Mouse (Mus musculus) G1E-ER4 (cell line): ENCODE results near the gene Rubcnl. TPM values are rescaled to one million over a fixed set of nuclear protein-coding genes. Genes with fewer than 3 reads are reported as not detected.

Source experiments
- GATA1 ChIP-seq: IDR thresholded peaks from one replicate; pipeline ENCODE4 v1.8.0; 2012; ENCODE audit warnings: low read length, inconsistent platforms
- polyA plus RNA-seq: library from polyadenylated mRNA; stranded (reverse); fragments of >175 nt; gene quantifications from 2 replicates; pipeline ENCODE4 v1.2.3, GENCODE M21; 2012

Rubcnl gene
- polyA plus RNA-seq: not detected in 2 replicates

DNA sequence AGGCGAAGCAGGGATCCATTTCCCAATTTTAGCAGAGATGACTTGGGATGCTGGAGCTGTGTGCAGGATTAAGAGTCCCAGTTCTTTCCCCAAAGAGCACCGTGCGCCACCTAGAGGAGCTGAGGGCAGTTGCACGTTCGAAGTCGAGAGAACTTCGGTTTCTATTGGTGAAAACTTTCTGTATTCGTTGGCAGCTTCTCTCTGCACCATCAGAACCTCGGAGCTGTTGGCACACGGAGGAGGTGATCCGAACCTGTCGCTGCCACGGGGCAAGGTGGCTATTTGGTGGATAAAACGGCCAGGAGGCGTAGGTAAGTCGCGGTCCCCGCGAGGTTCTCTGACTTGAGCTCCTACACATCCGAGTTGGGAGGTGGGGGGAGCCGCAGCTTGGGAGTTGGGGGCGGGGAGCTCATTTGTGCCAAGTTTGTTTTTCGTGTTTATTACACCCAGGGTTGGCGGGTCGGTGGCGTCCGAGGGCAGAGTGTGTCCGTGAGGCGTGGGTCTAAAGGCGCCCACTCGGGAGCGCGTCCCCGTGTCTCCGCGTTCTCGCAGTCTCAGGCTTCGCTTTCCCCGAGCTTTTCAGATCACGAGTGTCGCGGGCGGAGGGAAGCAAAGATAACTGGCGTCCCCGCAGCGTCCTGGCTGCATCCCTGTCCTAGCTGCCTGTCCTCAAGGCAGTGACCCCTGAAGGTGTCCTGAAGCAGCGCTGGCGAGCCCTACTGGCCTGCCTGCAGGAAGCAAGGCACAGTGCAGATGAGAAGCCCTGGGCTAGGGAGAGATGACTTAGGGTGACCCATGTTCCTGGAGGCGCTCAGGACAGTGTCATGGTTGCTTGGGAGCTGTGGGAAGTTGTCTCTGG, at the start of gene Rubcnl:
Gene Rubcnl, plus strand, starts transcription at position 172 of the 859 bp plus-strand sequence.
- no peak for TF ChIP-seq GATA1

GRCm38 (mm10) chr14:74972216-74972615, 43.6 kb upstream of the Rubcnl start:
- no peak for TF ChIP-seq GATA1

- TF ChIP-seq GATA1: no peak
Measured at GRCm38 (mm10) chr14:74972687-74973086, 43.1 kb upstream of the Rubcnl start.

DNA sequence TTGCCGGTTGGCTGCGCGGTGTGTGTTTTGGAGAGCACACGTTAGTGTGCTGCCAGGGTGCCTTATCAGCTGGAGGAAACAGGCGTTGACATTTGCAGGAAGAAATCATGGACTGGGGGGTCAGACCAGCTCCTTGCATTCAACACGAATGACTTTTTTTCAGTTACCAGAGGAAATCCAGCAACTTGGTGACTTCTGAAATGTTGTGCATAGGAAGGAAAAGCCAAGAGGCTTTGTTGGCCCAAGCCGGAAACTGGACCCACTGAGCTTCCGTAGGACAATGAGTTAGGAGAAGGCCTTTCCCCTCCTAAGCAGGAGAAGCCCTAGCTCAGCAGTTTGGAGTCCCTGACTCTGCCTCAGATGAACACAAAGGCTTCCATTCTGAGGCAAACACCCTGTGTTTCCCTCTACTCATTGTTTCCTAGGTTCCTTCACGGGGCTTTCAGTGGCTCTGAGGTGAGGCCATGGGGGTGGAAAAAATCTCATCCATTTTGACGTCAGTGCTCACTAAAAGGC, 41.6 kb upstream of the Rubcnl start:
- TF ChIP-seq GATA1: no peak

DNA sequence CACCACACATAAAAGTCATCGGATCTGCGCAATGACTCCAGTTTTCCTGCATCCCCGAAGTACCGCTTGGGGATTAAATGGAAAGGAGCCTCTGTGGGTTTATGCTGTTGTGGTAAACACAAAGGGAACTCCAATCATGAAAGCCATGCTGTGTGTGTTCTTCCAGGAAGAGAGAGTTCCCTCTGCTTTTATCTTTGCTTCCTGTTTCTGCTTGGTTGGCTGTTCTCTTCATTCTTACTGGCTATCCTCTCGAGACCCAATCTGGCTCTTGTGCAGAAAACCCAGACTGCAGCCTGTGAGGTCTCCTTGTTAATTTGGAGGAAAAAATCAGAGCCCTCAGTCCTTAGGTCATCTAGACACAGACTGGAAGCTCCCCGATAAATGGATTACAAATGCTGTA, 38.9 kb upstream of the Rubcnl start:
- no peak for TF ChIP-seq GATA1

DNA sequence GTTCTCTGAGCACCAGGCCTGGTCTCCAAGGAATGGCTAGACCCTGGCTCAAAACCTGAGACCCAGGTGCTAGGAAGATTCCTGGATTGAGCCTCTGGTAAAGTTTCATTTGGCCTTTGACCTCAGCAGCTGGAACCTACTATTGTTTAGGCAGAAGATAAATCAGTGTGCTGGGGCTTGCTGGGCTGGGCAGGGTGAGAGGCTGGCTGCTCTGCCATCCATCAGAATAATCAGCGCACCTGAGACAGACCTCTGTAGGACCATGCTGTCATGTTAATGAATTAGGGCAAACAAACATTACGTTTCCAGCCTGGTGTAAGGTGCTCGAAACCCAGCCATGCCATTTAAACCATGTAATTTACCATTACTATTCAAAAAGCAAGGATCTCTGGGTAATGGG, 34.8 kb upstream of the Rubcnl start:
- no peak for TF ChIP-seq GATA1

- no peak for TF ChIP-seq GATA1
Measured at GRCm38 (mm10) chr14:74983079-74983478, 32.7 kb upstream of the Rubcnl start.

- no peak for TF ChIP-seq GATA1
Measured at GRCm38 (mm10) chr14:74984817-74985391, 30.9 kb upstream of the Rubcnl start.

GRCm38 (mm10) chr14:74985658-74986057, 30.2 kb upstream of the Rubcnl start:
- TF ChIP-seq GATA1: no peak

DNA sequence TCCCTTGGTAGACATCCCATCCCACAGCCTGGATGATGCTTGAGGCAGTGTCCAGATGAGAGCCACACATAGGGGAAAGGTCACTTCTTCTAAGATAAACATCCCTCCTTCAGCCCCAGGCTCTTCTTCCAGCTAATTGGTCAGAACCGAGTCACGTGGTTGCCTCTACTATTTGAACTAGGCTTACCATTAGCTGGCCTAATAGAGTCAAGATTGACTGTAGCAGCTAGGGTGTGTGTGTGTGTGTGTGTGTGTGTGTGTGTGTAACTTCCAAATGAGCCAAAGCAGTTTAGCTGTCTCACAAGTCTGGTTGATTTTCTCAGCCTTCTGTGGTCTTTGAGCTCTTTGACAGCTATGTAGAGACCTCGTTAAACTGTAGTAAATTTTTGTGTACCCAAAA, 29.3 kb upstream of the Rubcnl start:
- no peak for TF ChIP-seq GATA1

- no peak for TF ChIP-seq GATA1
Measured at GRCm38 (mm10) chr14:74989322-74989721, 26.5 kb upstream of the Rubcnl start.

DNA sequence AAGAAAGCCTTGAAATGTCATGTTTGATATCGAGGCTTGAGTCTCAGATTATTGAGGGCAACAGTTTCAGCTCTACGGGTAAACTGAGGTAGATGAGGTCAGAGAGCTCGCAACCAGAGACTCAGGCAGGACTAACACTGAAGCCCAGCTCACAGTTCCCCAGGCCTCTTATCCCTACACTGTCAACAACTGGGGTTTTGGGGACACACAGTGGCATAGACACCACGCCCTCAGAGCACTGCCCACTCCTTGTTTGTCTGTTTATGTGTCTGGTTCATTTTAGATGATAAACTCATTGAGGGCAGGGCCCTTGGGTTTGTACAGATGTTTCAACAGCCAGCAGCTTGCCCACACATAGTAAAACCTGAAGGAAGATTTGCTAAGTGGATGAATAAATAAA, 25.9 kb upstream of the Rubcnl start:
- no peak for TF ChIP-seq GATA1

DNA sequence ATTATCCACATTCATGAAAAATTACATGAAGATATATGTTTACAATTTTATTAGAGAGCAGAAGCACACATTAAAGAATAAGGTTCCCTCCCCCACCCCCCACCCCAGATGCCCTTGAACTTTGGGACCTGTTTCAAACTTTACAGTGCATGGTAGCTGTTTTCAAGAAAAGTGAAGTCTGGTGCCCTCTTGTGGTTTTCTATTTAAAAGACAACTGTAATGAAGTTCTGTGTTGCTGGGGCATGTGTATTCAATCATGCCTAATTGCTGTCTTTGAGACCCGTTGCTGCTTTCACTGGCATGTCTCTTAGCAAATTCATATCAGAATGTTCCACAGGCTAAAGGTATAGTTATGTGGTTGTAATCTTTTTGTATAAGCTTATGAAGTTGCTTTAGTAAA, 25.3 kb upstream of the Rubcnl start:
- TF ChIP-seq GATA1: no peak

DNA sequence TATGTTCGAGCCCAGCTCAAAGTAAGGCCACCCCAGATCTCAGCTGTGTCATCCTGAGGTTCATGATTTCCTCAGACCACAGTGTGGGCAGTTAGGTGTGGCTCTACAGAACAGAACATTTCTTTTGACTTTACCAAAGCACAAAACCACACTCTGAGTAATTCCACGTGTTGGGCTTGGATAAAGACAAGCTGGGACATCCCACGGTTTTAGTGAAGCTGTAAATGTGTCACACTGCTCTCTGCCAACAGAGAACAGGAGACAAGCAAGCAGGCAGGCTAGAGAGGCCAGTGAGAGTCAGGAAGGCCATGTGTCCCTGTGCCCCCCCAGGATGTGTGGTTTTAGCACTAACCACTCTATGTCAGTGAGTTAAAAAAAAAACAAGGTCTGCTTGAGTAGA, 19.3 kb upstream of the Rubcnl start:
- TF ChIP-seq GATA1: no peak

DNA sequence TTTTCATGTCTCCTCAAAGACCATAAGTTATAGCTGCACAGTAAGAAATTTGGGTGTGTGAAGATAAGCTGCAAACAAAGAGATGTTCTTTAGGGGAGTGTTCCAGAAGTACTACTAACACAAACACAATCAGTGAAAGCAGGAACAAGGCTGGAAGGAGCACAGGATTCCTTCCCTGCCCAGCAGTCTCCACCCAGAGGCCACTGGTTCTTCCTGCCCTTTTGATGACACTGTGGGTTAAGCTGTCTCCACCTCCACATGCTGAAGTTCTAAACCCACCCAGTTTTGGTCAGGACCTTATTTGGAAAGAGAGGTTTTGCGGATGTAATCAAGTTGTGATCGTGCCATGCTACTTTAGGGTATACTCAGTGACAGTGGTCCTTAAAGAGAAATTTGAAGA, 18.8 kb upstream of the Rubcnl start:
- TF ChIP-seq GATA1: no peak

DNA sequence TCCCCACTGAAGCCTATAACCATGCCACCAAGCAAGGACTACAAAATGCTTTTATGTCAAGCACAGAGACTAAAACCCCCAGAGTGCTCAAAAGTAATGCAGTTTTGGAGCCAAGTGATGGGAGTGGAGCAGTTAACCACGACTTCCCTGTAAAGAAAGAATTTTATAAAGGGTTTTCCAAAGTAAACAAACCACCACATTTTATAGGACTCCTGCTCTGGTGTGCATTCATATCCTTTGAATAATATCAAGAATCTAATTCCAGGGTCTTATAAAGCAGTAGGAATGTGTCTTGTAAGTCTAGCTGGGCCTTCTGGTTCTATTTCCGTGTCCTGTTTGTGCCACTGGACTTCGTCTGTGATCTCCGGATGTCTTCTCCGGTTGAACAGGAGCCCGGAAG, 14.5 kb upstream of the Rubcnl start:
- TF ChIP-seq GATA1: no peak

- TF ChIP-seq GATA1: no peak
Measured at GRCm38 (mm10) chr14:75003356-75003755, 12.5 kb upstream of the Rubcnl start.
